Mouse (Mus musculus) kidney, adult 2 months (tissue): ENCODE results near the gene Gm20671. TPM values are rescaled to one million over a fixed set of nuclear protein-coding genes. Genes with fewer than 3 reads are reported as not detected.
"Not testable (repeated sequence)": the region's sequence is repeated elsewhere in the genome, so short reads cannot be mapped to it uniquely, and the experiment has no call there.

ENCODE experiments used
- DNase-seq: peaks from one replicate; pipeline ENCODE4 v3.0.0; 2021
- H3K27ac ChIP-seq: fragments of 200-500 bp; 2 replicates; pipeline ENCODE4 v1.5.1; 2012; ENCODE audit warnings: low read depth, low read length, control low read depth, inconsistent platforms; ENCODE audit not compliant: insufficient read depth
- H3K27me3 ChIP-seq: fragments of 200-500 bp; replicated peaks from 2 replicates; pipeline ENCODE4 v1.6.1; 2012; ENCODE audit warnings: mild to moderate bottlenecking, moderate library complexity, low read length, inconsistent platforms; ENCODE audit not compliant: control insufficient read depth, insufficient read depth
- H3K36me3 ChIP-seq: fragments of 200-500 bp; 2 replicates; pipeline ENCODE4 v1.6.1; 2012; ENCODE audit warnings: mild to moderate bottlenecking, moderate library complexity, low read length, inconsistent platforms; ENCODE audit not compliant: control insufficient read depth, insufficient read depth
- H3K4me1 ChIP-seq: fragments of 200-500 bp; 2 replicates; pipeline ENCODE4 v1.6.1; 2011; ENCODE audit warnings: low read length; ENCODE audit not compliant: control insufficient read depth, insufficient read depth
- H3K4me3 ChIP-seq: fragments of 200-500 bp; 2 replicates; pipeline ENCODE4 v1.5.1; 2011; ENCODE audit warnings: mild to moderate bottlenecking, low read depth, low read length, control low read depth; ENCODE audit not compliant: insufficient read depth
- CTCF ChIP-seq: fragments of 200-500 bp; conservative IDR thresholded peaks from 2 replicates; pipeline ENCODE4 v1.5.1; 2011; ENCODE audit warnings: low read depth, mild to moderate bottlenecking, control low read depth, low read length, moderate library complexity, mixed read lengths; ENCODE audit not compliant: insufficient read depth, insufficient read length
- POLR2A ChIP-seq: fragments of 200-500 bp; IDR thresholded peaks from one replicate; pipeline ENCODE4 v1.6.1; 2011; ENCODE audit warnings: low read depth, low read length, control low read depth
- WGBS: fragments of 180-500 bp; shearing (Covaris S2); methylation state at CpG from one replicate; pipeline ENCODE4 v1.1.7; 2018; 5-methylcytosine and 5-hydroxymethylcytosine counted together
- polyA plus RNA-seq: library from polyadenylated mRNA; depleted of rRNA; stranded (reverse); fragments of >200 nt; gene quantifications from 2 replicates; pipeline ENCODE4 v1.2.3, GENCODE M21; 2012

Gene Gm20671
- polyA plus RNA-seq, 1 experiment: 2.8 TPM

GRCm38 (mm10) chr5:32857781-32858220 lies 30.9 kb upstream of the Gm20671 start:
- WGBS: 2% methylated on average over 6 of the region's 6 CpGs
- no peak for TF ChIP-seq CTCF
- no peak for TF ChIP-seq POLR2A
- 0 out of 2 replicates have a peak overlapping the region, but pooled peaks have one; percentile 30 for H3K27ac ChIP-seq
- H3K36me3 ChIP-seq: no peaks in the 10 kb centered on the region
- H3K27me3 ChIP-seq: no peaks in the 10 kb centered on the region
- DNase-seq: peak; percentile 69
- H3K4me1 ChIP-seq: peaks cover 4% of the 10 kb centered on the region; the same call in 1 of the 2 replicates
- peak overlapping the region; percentile 81 for H3K4me3 ChIP-seq

- not testable (repeated sequence) for H3K27ac ChIP-seq, H3K27me3 ChIP-seq, H3K4me3 ChIP-seq, H3K36me3 ChIP-seq, DNase-seq, H3K4me1 ChIP-seq
- 80% methylated on average over 3 of the region's 3 CpGs for WGBS
These were observed 28.4 kb upstream of the Gm20671 start for GRCm38 (mm10) chr5:32855274-32855673.

GRCm38 (mm10) chr5:32854818-32855217 lies 27.9 kb upstream of the Gm20671 start:
- WGBS: 87% methylated on average over 4 of the region's 4 CpGs
- H3K27ac ChIP-seq: no peak overlapping the region
- no peaks in the 10 kb centered on the region for H3K27me3 ChIP-seq
- no peak overlapping the region for H3K4me3 ChIP-seq
- no peak for DNase-seq
- TF ChIP-seq POLR2A: no peak
- no peak for TF ChIP-seq CTCF
- H3K36me3 ChIP-seq: no peaks in the 10 kb centered on the region
- peaks cover 9% of the 10 kb centered on the region; the same call in 1 of the 2 replicates for H3K4me1 ChIP-seq

GRCm38 (mm10) chr5:32853731-32854507 lies 27.0 kb upstream of the Gm20671 start, which contains the start of gene Prr14l:
Gene Prr14l (minus strand): TSS chr5:32854256.
- Histone ChIP-seq H3K27me3 (no peaks in the 10 kb centered on the region), H3K4me1 (peaks cover 9% of the 10 kb centered on the region; the same call in 1 of the 2 replicates), H3K36me3 (no peaks in the 10 kb centered on the region), H3K27ac (peak within 1 kb of the TSS; percentile 61), H3K4me3 (peak within 1 kb of the TSS; percentile 70)
- peak; percentile 99 for DNase-seq
- WGBS: 1% methylated on average over 50 of the region's 51 CpGs
- no peak for TF ChIP-seq POLR2A
- TF ChIP-seq CTCF: no peak

- 33% methylated on average over 6 of the region's 6 CpGs for WGBS
- no peak for DNase-seq
- no peak for TF ChIP-seq CTCF
- H3K4me1 ChIP-seq: peaks cover 9% of the 10 kb centered on the region; the same call in 1 of the 2 replicates
- no peak overlapping the region for H3K27ac ChIP-seq
- H3K27me3 ChIP-seq: no peaks in the 10 kb centered on the region
- H3K4me3 ChIP-seq: no peak overlapping the region
- no peaks in the 10 kb centered on the region for H3K36me3 ChIP-seq
These were observed 25.1 kb upstream of the Gm20671 start for GRCm38 (mm10) chr5:32852026-32852425.

- H3K4me3 ChIP-seq, H3K27ac ChIP-seq, H3K36me3 ChIP-seq, DNase-seq, H3K4me1 ChIP-seq, H3K27me3 ChIP-seq: not testable (repeated sequence)
- 70% methylated on average over 3 of the region's 3 CpGs for WGBS
These were observed 22.7 kb upstream of the Gm20671 start for GRCm38 (mm10) chr5:32849580-32849979.

- Histone ChIP-seq H3K4me1 (peaks cover 9% of the 10 kb centered on the region; the same call in 1 of the 2 replicates), H3K27me3 (no peaks in the 10 kb centered on the region), H3K27ac (no peak overlapping the region), H3K4me3 (no peak overlapping the region), H3K36me3 (no peaks in the 10 kb centered on the region)
- no peak for DNase-seq
- 85% methylated on average over 3 of the region's 3 CpGs for WGBS
- TF ChIP-seq POLR2A: no peak
- no peak for TF ChIP-seq CTCF
These were observed 22.3 kb upstream of the Gm20671 start for GRCm38 (mm10) chr5:32849178-32849577.
